Mouse (Mus musculus) adrenal gland, postnatal 36 days (tissue): ENCODE measurements around the gene Btg3. TPM values are rescaled to one million over a fixed set of nuclear protein-coding genes. Genes with fewer than 3 reads are reported as not detected.

Experiments
- DNase-seq, 2 experiments: peaks; one replicate each; pipeline ENCODE4 v3.0.0; 2021; ENCODE audit warnings: mixed read lengths in 1 of 2
- total RNA-seq, 2 experiments: library from RNA; stranded (reverse); gene quantifications; 2 replicates each; pipeline ENCODE4 v1.2.3; 2021

Gene Btg3
- total RNA-seq, 2 experiments from 2014 or later: 40.5 to 41.1 TPM

DNA sequence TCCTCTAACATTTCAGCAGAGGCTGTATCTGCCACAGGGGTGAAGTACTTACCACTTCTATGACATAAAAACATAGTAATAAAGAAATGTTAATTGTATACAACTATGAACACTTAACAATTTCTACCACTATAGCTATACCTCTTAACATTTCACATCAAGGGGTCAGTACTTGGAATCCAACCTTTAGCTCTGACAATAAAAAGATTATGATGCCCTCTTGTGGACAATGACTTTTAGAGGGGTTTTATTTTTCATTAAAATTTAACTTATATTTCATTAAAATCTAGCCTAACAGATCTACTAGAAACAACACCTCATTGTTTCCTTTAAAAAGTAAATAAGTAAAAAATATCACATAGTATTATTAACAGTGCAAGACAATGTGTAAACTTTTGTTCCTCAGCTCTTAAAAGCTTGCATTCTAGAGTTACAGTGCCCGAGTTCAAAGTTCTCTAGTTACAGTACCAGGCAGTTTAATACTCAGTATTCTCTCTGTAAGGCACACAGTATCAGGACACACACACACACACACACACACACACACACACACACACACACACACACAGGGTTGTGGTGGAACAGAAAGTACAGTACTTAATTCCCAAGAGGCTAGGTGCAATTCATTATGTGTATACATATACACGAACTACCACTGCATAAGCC lies 30.2 kb downstream of the Btg3 start:
- DNase-seq: no peak

DNA sequence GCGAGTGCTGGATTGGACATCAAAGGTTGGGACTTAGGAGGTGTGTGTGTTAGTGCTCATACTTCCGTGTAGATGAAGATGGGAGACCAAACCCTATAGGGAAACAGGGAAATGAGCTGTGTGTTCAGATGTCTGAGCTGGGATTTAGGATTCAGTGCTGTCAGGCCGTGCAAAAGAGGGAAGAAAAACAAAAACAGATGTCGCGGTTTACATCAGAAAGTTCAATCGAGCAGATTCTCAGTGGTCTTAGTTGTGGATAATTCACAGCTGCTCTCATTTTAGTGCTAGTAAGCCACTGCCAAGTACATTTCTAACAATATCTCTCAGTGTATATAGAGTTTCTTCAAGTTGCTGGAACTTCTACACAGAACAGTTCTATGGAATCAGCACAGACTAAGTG lies 33.2 kb downstream of the Btg3 start:
- DNase-seq: no peak

DNA sequence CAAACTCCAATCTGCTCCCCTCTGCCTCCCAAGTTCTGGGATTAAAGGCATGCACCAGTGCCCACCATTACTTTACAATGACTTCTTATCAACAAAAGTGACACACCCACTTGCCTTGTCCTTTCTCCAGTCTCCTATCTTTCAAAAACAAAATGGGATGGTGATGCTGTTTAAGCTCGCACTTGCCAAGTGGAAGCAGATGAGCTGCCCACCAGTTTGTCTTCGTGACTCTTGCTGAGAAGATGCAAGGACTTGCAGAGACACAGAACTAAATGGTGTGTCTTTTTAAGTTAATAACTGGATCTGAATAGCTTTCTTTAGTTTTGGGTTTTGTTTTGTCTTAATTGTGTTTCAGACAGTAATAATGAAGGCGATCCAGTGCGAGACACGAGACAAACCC lies 34.2 kb downstream of the Btg3 start:
- no peak for DNase-seq

DNA sequence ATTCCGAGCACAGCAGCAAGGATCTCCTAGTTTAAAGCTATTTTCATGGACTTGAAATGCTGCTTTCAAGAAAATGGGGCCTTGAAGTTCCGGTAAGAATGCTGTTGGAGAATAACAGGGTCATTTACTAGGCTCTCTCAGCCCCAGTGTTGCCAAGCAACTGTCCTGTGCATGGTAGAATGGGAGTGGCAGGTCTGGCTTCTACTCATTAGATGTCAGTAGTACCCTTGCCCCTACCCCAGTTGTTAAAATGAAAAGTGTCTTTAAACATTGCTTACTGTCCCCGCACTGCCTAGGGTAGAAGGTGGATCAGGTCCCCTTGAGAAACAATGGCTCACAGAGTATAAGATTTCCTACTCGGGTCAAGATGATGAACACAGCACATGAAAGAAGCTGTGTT lies 35.6 kb downstream of the Btg3 start:
- no peak for DNase-seq

DNA sequence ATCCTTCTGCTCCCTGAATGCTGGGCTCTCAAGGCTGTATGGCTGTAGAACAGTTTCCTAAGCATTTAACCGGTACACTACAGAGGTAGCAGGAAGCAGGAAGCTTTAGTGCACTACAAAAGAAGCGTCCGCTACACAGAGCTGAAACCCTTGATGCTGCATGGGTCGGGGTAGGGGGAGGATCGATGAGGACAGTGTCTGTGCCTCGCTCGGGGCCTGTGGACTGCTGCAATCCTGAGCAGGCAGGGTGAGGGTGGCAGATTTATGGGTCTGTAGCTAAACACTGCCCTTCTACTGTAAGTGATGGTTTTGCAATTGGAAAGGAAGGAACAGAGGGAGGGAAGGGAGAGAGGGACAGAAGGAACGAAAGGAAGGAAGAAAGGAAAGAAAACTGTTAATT lies 39.8 kb downstream of the Btg3 start:
- DNase-seq: peak; percentile 21 to 38

DNA sequence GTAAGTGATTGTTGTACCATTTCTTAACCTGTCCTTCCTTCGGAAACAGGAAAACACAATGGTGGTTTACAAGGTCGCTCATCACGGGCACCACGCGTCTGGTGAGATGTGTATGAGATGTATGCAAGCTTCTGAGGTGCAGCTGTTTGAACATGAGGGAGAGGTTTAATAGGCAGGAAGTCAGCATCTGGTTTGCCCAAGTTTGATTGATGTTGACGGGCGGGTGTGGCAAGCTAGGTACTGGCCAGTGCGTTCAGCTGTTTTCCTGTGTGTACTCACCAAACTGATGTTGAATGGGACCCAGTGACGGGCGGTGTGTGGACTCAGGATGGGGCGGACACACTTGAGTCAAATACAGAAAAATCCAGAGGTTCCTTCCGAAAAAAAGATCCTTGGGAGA lies 49.0 kb downstream of the Btg3 start:
- no peak for DNase-seq

DNA sequence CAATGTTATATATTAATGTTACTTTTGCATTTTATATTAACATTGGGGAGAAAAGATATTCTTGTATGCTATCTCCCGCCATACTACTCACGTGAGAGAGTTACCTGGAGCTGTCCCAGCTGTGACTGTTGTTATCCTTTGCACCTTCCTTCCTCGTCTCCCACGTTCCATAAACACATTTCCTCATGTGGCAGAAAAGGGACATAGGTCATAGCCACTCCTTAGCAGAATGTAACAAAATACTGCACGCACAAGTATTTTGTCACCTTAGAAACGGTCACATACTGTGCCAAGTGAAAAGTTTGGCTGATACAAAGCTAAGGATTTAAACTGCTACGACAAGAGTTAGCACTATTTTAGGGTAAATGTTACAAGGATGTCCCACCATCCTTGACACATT lies 49.4 kb downstream of the Btg3 start:
- no peak for DNase-seq

DNA sequence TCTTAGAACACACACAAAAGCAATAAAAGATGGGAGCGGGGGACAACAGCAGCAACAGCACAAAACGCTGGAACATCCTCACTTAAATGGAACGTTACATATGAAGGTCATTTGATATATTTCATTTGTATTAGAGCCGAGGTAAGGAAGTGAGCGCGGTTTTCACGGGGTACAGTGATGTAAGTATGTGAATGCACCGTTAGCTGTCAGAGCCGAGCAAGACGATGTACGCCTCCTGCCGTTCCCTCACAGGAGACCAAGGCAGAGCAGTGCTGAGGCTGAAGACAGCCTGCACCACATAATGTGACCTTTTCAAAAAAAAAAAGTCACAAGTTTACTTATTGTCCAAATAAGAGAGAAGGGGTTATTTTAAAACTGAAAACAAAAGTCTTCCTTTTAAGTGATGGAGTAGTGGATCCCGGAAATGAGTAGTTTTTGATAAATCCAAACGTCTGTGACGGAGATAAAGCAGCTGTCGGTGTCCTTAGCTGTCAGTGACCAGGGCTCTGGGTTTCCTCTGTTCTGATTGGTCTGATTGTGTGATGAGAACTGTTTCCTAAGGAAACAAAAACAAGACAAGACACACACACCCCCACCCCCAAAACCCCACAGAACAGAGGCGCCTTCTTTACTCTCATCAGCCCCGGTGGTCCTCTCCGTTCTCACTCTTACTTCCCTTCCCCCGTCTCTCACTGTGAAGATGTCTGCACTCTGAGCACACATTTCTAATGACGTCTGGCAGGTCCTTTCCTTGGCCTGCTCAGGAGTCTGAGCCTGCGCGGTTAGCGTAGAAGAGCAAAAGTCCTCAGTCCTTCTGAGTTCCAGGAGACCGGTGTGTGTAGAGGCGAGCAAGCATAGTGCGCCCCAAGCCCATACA lies 50.8 kb downstream of the Btg3 start:
- no peak for DNase-seq

DNA sequence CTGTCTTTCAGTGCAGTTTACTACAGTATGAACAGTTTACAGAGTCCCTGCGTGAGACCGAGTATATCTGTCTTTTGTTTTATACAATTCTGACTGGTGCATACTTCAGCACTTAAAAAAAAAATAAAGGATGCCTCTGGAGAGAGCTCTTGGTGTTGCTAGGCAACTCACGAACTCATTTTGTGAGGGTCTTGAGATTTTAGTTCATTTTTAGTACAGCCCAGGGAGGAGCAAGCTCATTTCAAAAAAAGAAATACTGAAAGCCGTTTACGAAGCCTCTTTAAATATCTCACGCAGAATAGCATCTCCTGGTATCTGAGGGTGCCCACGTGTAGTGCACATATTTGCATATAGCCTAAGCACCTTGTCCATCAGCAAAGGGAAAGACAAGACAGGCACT lies 54.9 kb downstream of the Btg3 start:
- no peak for DNase-seq

DNA sequence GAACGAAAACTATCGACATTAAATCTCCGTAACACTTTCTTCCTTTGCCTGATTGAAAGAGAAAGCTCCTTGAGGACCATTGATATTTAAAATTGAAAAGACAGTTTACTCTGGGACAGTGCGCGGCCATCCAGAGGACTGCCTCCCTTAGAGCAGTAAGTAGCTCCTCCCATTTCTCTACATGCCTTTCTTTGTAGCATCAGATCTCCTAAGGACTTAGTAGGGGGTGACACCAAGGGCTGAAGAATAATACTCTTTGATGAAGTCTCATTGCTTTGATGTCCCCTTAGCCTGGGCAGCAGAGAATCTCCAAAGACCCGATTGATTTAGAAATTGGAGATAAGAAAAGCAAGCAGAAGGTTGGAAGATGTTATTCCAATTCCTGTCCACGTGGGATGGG lies 55.4 kb downstream of the Btg3 start:
- DNase-seq: no peak

DNA sequence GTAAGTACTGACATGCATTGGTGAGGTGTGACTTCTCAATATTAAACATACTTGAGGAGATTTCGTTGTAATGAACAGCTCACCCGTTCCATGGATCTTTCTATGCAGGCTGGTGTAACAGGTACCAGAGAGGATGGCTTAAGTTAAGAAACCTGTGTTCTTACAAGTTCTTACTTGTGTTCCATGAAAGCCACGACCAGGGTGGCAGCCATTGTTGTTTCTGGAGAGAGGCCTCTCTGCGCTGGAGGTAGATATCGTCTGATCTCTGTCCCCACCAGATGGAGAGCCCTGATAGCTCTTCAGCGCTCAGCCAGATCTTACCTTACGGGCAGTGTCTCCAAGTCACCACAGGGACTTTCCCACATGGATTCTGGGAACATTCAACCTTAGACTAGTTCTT lies 57.3 kb downstream of the Btg3 start:
- no peak for DNase-seq

DNA sequence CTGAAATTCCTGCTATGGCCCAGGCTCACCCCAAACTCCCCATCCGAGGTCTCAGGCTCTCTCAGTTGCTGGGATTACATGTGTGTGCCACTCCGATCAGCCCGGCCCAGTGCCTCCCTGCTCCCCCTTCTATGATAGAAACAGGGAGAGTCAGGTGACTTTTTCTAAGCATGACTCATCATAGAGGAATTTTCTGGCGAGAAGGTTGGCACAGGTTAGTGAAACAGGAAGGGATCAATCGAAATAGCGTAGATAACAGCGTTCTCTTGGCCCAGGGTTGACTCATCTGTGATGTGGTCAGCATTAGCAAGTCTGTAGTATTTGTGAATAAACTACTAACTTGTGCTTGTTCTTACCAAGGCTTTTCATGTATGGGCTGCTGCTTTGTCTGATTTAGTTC lies 59.0 kb downstream of the Btg3 start:
- DNase-seq: peak; percentile 12 to 14

DNA sequence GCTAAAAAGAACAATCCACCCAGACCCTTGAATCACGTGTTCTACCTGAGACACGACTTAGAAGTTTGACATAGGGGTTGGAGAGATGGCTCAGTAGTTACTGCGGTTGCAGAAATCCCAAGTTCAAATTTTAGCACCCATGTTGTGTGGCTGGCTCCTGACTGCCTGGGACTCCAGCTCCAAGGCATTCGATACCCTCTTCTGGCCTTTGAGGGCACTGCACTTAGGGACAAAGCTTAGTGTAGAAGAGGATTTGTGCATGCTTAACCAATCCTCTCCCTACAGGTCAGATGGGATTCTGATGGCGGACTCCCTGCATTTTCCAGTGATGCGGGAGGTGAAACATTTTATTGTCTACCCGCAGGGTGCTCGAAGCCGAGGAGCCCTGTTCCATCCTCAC lies 60.1 kb downstream of the Btg3 start:
- DNase-seq: peak; percentile 59 to 71

DNA sequence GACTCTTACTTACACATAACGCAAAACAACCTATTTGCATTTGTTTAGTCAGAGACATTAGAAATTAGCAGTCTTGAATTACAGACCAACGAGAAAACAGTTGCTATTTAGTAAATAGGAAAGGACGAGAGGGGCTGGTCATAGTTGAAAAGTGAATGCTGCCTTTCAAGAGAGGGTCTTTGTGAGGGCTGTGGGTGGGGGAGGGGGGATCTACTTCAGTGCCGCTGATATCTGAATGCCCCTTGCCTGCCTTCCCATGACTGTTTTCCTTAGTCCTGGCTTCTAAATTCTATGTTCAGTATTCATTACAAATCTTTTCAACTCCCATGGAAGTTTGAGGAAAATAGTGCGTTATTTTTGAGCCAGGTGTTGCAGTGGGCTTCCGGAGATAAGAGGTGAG lies 63.0 kb downstream of the Btg3 start:
- no peak for DNase-seq

DNA sequence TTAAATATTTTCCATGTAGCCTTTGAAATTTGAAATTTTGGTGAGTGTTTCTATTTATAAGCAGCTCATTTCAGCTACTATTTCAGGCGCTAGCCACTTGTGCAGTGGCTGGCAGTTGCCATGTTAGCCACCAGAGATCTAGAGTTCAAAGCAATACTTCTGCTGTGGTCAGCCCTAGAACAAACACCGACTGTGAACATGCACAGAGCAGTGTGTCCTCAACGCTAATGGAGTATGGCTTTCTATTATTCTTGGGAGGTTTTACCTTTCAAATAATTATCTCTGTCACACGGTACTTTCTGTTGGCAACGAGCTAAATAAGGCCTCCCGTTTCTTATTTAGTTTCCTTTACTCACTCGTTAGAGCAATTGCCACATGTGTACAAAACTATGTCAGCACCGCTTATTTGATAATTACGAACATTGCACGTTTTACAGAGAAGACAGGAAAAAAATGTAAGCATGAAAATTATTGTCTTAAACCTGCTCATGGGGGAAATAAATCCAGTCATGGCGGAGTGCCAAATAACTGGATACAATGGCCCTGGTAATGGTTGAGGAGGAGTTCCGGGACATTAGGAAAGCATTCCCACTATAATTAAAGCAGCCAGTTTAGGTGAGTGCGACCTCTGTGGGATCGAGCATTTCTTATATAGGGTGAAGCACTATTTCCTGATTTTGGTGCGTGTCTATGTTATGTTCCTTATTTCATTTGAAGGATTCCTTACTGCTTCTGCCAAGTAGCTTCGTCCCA lies 63.7 kb downstream of the Btg3 start:
- no peak for DNase-seq

DNA sequence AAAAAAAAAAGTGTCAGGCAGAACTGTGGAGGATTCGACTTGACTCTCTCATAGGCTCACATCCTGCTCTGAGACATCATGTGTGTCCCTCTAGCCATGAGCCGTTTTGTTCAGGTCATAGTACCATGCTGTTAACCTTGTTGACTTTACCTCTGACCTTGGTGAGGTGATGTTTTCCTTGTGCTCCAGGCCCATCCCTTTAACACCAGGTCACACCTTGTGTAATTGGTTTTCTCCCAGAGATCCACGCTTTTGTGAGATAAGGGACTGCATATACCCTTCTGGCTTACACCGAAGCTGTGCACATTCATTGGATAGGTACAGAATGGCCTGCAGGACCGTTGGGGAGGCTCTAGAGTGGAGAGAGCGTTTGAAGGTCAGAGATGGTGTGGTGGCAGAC lies 67.7 kb downstream of the Btg3 start:
- DNase-seq: no peak

DNA sequence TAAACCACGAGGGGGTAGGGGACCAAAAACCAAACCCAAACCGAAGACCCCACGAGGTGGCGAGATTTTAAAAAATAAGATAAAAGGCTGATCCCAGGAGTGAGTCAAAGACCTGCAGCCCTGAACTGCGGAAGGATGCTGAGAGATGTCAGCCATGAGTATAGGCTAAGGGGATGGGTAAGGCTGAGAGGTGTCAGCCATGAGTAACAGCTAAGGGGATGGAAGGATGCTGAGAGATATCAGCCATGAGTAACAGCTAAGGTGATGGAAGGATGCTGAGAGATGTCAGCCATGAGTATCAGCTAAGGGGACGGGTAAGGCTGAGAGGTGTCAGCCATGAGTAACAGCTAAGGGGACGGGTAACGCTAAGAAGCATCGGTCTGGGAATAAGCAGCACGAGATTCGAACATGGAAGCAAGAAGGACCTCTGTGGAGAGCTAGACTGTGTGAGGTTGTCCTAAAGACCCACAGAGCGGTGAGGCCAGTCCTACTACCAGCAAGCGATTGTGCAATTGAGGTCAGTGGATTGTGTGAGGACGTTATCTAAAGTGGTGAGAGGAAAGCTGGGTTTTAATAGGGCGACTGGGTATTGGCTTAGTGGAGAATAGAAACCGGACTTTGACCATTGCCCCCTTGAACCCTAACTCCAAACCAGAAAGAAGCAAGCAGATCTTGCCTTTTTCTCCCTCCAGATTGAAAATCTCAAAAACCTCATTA lies 69.4 kb downstream of the Btg3 start:
- DNase-seq: no peak

DNA sequence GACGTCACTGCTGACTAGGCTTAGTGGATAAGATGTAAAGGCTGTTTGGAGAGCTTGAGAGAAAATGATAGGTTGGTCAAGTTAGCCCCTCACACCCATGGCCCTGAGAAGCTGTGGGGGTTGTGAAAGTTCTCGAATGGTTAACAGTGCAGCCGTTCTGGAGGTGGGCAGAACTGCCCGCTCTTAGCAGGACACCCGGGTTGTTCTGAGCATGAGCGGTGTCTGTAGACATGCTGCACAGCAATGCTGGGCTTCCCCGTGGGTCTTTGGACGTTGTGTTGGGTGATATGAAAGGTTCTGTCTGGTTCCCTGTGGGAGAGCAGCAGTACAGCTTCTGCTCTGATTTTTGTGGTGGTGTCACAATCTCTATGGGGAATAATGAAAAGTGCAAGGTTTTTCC lies 70.4 kb downstream of the Btg3 start:
- DNase-seq: no peak

DNA sequence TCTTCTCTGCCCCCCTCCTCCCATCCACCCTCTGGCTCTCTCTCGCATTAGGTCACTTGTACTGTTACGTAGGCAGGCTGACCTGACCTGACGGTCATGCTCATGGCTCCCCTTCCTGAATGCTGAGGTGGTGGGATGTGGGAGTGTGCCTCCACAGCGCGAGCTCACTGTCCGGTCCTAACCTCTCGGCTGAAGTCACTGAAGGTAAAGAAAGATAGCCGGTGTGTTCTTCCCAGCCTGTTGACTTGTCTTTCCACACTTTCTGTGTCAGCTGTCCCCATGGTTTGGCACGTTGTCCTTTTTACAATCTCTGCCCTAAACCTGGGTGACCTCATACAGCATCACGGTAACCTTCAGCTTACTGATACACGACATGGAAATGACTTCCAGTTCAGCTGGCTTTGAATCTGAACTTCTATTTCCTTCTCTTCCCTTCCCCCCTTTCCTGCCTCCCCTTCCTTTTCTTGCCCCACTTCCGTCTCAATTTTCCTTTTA lies 71.3 kb downstream of the Btg3 start:
- no peak for DNase-seq

DNA sequence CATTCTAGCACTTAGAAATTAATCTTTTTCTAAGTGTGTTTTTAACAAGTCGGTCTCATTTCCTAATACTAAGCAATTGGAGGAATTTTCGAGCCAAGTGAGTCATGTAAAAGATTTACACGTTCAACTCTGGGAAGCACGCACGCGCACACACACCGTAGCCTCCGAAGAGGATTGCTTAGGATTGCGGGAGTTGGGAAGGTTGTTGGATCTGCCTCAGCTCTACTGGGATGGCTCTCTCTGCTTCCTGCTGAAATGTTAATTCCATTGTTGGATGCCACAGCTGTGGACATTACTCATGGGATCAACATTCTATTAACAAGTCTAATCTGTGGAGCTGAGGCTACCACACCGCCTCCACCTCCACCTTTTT lies 74.3 kb downstream of the Btg3 start:
- DNase-seq: peak; percentile 46 to 55

DNA sequence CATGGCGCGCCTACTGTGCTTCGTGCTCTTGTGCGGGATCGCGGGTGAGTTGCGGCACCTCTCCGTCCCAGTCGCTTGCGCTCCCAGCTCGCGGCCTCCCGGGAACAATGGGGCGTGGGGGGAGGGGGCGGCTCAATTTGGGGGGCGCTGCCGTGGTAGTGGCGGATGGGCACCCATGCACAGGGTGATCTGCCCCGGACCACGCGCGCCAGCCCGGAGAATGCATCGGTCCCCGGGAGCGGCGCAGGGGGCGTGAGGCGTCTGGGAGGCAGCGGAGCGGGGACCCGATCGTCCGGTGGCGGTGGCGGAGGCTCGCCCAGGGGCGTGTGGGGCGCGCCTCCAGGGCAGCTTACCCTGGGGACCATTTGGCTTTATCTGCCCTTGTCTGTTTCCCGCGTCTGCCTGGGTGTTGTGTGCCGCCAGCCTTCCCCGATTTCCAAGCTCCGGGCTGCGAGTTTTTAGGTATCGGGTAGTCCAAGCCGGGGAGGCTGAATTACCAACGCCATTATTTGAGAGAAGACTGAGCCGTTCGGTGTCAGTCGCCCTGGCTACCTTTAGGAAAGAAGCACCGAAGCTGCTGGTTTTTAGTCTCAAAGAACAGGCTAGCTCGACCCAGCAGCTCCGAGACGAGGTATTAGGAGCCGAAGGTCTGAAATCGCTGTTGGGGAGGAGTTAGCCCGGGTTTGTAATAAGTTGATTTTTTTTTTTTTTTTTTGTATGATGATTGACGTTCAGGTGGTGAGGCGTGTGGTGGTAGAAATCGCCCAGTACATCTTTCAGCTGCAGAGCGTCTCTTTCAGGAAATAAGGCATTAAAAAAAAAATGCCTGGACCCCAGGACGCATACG lies 74.9 kb downstream of the Btg3 start:
- peak; percentile 27 to 30 for DNase-seq
